Mouse (Mus musculus): ENCODE data around the gene Kit. TPM values are rescaled to one million over a fixed set of nuclear protein-coding genes. Genes with fewer than 3 reads are reported as not detected.
A peak's percentile ranks its signal among the peaks of the same experiment; 100 is the strongest.

The Kit gene
- polyA plus RNA-seq, 1 experiment from 2014 or later, result 7.2 TPM

DNA sequence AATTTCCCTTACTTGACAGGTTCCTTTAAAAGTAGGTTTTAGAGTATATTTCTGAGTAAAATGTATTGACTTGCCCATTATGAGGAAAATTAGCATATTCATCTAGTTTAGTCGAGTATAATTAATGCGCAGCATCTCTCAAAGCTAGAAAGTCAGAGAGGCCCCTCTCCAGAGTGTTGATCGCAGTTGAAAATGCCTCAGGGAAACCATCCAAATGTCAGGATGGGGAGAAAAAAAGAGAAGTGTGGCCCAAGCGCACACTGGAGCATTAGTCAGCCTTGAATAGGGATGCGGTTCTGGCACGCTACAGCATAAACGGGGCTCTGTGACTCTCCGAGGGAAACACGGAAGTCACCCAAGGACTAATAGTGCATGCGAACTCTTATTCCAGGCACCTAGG, 20.6 kb downstream of the Kit start:
- Histone ChIP-seq H3K36me3 (ENCODE audit: control insufficient read depth, insufficient read depth) (no peaks in the 10 kb centered on the region), H3K9me3 (ENCODE audit: control insufficient read depth) (no peaks in the 10 kb centered on the region), H3K27ac (ENCODE audit: low read depth, low read length) (no peak overlapping the region), H3K4me3 (ENCODE audit: low read depth, low read length) (no peak overlapping the region), H3K27me3 (replicated peaks; ENCODE audit: control insufficient read depth, insufficient read depth, low read length) (no peaks in the 10 kb centered on the region), H3K9ac (ENCODE audit: low read depth, low read length) (no peak overlapping the region), H3K4me2 (replicated peaks; ENCODE audit: low read depth) (no peak overlapping the region), H3K4me1 (replicated peaks; ENCODE audit: control insufficient read depth, insufficient read depth, low read length) (no peaks in the 10 kb centered on the region)
- TF ChIP-seq CTCF (IDR thresholded peaks at IDR 0.05; ENCODE audit: low read depth), result no peak
- 94% methylated on average over 10 of the region's 10 CpGs for WGBS
- no peak for ATAC-seq

GRCm38 (mm10) chr5:75596211-75596610, 21.5 kb downstream of the Kit start:
- Histone ChIP-seq H3K9ac (ENCODE audit: low read depth, low read length) (no peak overlapping the region), H3K4me3 (ENCODE audit: low read depth, low read length) (no peak overlapping the region), H3K4me1 (replicated peaks; ENCODE audit: control insufficient read depth, insufficient read depth, low read length) (no peaks in the 10 kb centered on the region), H3K27ac (ENCODE audit: low read depth, low read length) (no peak overlapping the region), H3K27me3 (replicated peaks; ENCODE audit: control insufficient read depth, insufficient read depth, low read length) (no peaks in the 10 kb centered on the region), H3K9me3 (ENCODE audit: control insufficient read depth) (no peaks in the 10 kb centered on the region), H3K36me3 (ENCODE audit: control insufficient read depth, insufficient read depth) (no peaks in the 10 kb centered on the region), H3K4me2 (replicated peaks; ENCODE audit: low read depth) (0 out of 2 replicates have a peak overlapping the region, but pooled peaks have one; percentile 9)
- ATAC-seq, result no peak
- 56% methylated on average over 14 of the region's 14 CpGs for whole genome bisulfite sequencing
- no peak for TF ChIP-seq CTCF (IDR thresholded peaks at IDR 0.05; ENCODE audit: low read depth)

GRCm38 (mm10) chr5:75597316-75597715, 22.6 kb downstream of the Kit start:
- TF ChIP-seq CTCF (IDR thresholded peaks at IDR 0.05; ENCODE audit: low read depth), result no peak
- H3K4me2 ChIP-seq (replicated peaks; ENCODE audit: low read depth), result no peak overlapping the region
- H3K27me3 ChIP-seq (replicated peaks; ENCODE audit: control insufficient read depth, insufficient read depth, low read length), result no peaks in the 10 kb centered on the region
- no peaks in the 10 kb centered on the region for H3K9me3 ChIP-seq (ENCODE audit: control insufficient read depth)
- no peak overlapping the region for H3K4me3 ChIP-seq (ENCODE audit: low read depth, low read length)
- no peaks in the 10 kb centered on the region for H3K36me3 ChIP-seq (ENCODE audit: control insufficient read depth, insufficient read depth)
- WGBS, result 53% methylated on average over 2 of the region's 2 CpGs
- ATAC-seq, result no peak
- H3K27ac ChIP-seq (ENCODE audit: low read depth, low read length), result no peak overlapping the region
- H3K9ac ChIP-seq (ENCODE audit: low read depth, low read length), result no peak overlapping the region
- H3K4me1 ChIP-seq (replicated peaks; ENCODE audit: control insufficient read depth, insufficient read depth, low read length), result no peaks in the 10 kb centered on the region

DNA sequence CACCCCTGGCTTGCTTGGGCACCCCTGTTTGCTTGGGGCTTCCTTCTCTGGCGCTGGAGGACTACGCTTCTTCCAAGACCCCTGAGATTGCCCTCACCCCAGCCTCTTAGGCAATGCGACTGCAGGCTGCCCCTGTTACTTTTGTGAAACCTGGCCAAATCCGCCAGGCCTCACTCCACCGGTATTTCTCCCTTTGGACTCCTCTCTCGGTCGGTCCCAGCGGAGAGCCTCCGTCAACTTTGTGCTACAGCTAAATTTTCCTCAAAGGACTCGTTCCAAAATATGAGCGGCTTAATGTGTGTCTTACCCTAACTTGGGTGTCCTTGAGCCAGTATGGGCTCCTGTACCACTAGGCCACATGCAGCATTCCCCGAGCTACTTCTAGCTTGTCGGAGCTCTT, 23.8 kb downstream of the Kit start:
- Histone ChIP-seq H3K4me2 (replicated peaks; ENCODE audit: low read depth) (no peak overlapping the region), H3K4me1 (replicated peaks; ENCODE audit: control insufficient read depth, insufficient read depth, low read length) (no peaks in the 10 kb centered on the region), H3K27me3 (replicated peaks; ENCODE audit: control insufficient read depth, insufficient read depth, low read length) (no peaks in the 10 kb centered on the region), H3K9me3 (ENCODE audit: control insufficient read depth) (no peaks in the 10 kb centered on the region), H3K27ac (ENCODE audit: low read depth, low read length) (no peak overlapping the region), H3K36me3 (ENCODE audit: control insufficient read depth, insufficient read depth) (no peaks in the 10 kb centered on the region), H3K9ac (ENCODE audit: low read depth, low read length) (no peak overlapping the region), H3K4me3 (ENCODE audit: low read depth, low read length) (no peak overlapping the region)
- TF ChIP-seq CTCF (IDR thresholded peaks at IDR 0.05; ENCODE audit: low read depth), result no peak
- ATAC-seq, result no peak
- 95% methylated on average over 13 of the region's 13 CpGs for WGBS

- ATAC-seq, result no peak
- H3K4me1 ChIP-seq (replicated peaks; ENCODE audit: control insufficient read depth, insufficient read depth, low read length), result no peaks in the 10 kb centered on the region
- no peak for TF ChIP-seq CTCF (IDR thresholded peaks at IDR 0.05; ENCODE audit: low read depth)
- no peak overlapping the region for H3K9ac ChIP-seq (ENCODE audit: low read depth, low read length)
- 60% methylated on average over 6 of the region's 6 CpGs for WGBS
- H3K9me3 ChIP-seq (ENCODE audit: control insufficient read depth), result no peaks in the 10 kb centered on the region
- no peaks in the 10 kb centered on the region for H3K36me3 ChIP-seq (ENCODE audit: control insufficient read depth, insufficient read depth)
- H3K4me3 ChIP-seq (ENCODE audit: low read depth, low read length), result no peak overlapping the region
- H3K4me2 ChIP-seq (replicated peaks; ENCODE audit: low read depth), result no peak overlapping the region
- H3K27me3 ChIP-seq (replicated peaks; ENCODE audit: control insufficient read depth, insufficient read depth, low read length), result no peaks in the 10 kb centered on the region
- no peak overlapping the region for H3K27ac ChIP-seq (ENCODE audit: low read depth, low read length)
These were observed 25.3 kb downstream of the Kit start for GRCm38 (mm10) chr5:75599991-75600390.

DNA sequence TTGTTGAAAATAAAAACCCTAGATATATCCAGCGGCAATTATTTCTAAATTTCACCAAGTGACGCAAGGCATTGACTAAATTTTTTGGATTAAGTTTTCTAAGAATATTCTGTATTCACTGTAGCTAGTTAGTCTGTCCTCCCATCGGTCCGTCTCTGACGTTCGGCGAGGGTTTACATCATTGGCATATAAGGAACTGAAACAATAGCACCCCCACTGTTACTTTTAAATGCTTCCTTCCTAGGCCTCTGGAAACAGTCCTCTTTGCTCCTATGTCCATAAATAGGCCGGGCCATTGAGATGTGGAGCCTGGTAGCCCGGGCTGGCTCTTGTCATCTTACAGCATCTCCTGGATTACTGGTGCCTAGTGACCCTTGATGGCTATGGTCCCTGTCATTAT, 29.5 kb downstream of the Kit start:
- H3K4me1 ChIP-seq (replicated peaks; ENCODE audit: control insufficient read depth, insufficient read depth, low read length), result no peaks in the 10 kb centered on the region
- ATAC-seq, result no peak
- H3K4me2 ChIP-seq (replicated peaks; ENCODE audit: low read depth), result no peak overlapping the region
- no peaks in the 10 kb centered on the region for H3K36me3 ChIP-seq (ENCODE audit: control insufficient read depth, insufficient read depth)
- no peak overlapping the region for H3K27ac ChIP-seq (ENCODE audit: low read depth, low read length)
- H3K27me3 ChIP-seq (replicated peaks; ENCODE audit: control insufficient read depth, insufficient read depth, low read length), result no peaks in the 10 kb centered on the region
- TF ChIP-seq CTCF (IDR thresholded peaks at IDR 0.05; ENCODE audit: low read depth), result no peak
- no peak overlapping the region for H3K4me3 ChIP-seq (ENCODE audit: low read depth, low read length)
- WGBS, result 81% methylated on average over 9 of the region's 9 CpGs
- no peak overlapping the region for H3K9ac ChIP-seq (ENCODE audit: low read depth, low read length)
- H3K9me3 ChIP-seq (ENCODE audit: control insufficient read depth), result no peaks in the 10 kb centered on the region

DNA sequence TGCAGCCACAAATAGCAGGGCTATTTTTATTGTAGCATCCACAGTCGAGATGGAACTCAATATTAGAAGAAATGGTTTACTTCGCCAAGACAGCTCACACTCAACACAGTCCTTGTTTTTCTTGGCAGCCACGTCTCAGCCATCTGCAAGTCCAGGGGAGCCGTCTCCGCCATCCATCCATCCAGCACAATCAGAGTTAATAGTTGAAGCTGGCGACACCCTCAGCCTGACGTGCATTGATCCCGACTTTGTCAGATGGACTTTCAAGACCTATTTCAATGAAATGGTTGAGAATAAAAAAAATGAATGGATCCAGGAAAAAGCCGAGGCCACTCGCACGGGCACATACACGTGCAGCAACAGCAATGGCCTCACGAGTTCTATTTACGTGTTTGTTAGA, 32.2 kb downstream of the Kit start:
- Histone ChIP-seq H3K4me1 (replicated peaks; ENCODE audit: control insufficient read depth, insufficient read depth, low read length) (no peaks in the 10 kb centered on the region), H3K4me3 (ENCODE audit: low read depth, low read length) (no peak overlapping the region), H3K27me3 (replicated peaks; ENCODE audit: control insufficient read depth, insufficient read depth, low read length) (no peaks in the 10 kb centered on the region), H3K9me3 (ENCODE audit: control insufficient read depth) (no peaks in the 10 kb centered on the region), H3K36me3 (ENCODE audit: control insufficient read depth, insufficient read depth) (no peaks in the 10 kb centered on the region), H3K4me2 (replicated peaks; ENCODE audit: low read depth) (no peak overlapping the region), H3K9ac (ENCODE audit: low read depth, low read length) (no peak overlapping the region), H3K27ac (ENCODE audit: low read depth, low read length) (no peak overlapping the region)
- WGBS, result 78% methylated on average over 14 of the region's 14 CpGs
- no peak for ATAC-seq
- TF ChIP-seq CTCF (IDR thresholded peaks at IDR 0.05; ENCODE audit: low read depth), result no peak
